Mouse (Mus musculus) stomach, embryonic 14.5 days (tissue): ENCODE data around the gene Sergef. TPM values are rescaled to one million over a fixed set of nuclear protein-coding genes. Genes with fewer than 3 reads are reported as not detected.
"Not testable (repeated sequence)": the region's sequence is repeated elsewhere in the genome, so short reads cannot be mapped to it uniquely, and the experiment has no call there.

ENCODE experiments used
- ATAC-seq: fragments of 200-750 bp; cut with Nextera tagmentation; 2 replicates; pipeline ENCODE4 v1.8.0; 2017; ENCODE audit warnings: low read depth, moderate TSS enrichment; ENCODE audit not compliant: insufficient number of reproducible peaks, insufficient read depth, low FRiP score
- H3K27ac ChIP-seq: fragments of 300-500 bp; sonication (generic); 2 replicates; pipeline ENCODE4 v1.5.1; 2014; ENCODE audit warnings: mild to moderate bottlenecking, low read length, moderate library complexity, mixed read lengths
- H3K27me3 ChIP-seq: fragments of 300-500 bp; sonication (generic); 2 replicates; pipeline ENCODE4 v1.6.1; 2014; ENCODE audit warnings: low read length, control low read depth, mixed read lengths; ENCODE audit not compliant: control insufficient read depth, insufficient read depth
- H3K36me3 ChIP-seq: fragments of 300-500 bp; sonication (generic); 2 replicates; pipeline ENCODE4 v1.6.1; 2014; ENCODE audit warnings: mild to moderate bottlenecking, control low read depth, low read length, moderate library complexity, mixed read lengths; ENCODE audit not compliant: control insufficient read depth, insufficient read depth
- H3K4me1 ChIP-seq: fragments of 300-500 bp; sonication (generic); 2 replicates; pipeline ENCODE4 v1.6.1; 2014; ENCODE audit warnings: low read length, control low read depth, mixed read lengths; ENCODE audit not compliant: control insufficient read depth, insufficient read depth
- H3K4me2 ChIP-seq: fragments of 300-500 bp; sonication (generic); replicated peaks from 2 replicates; pipeline ENCODE4 v1.6.1; 2014; ENCODE audit warnings: low read depth, low read length, control low read depth
- H3K4me3 ChIP-seq: fragments of 300-500 bp; sonication (generic); 2 replicates; pipeline ENCODE4 v1.5.1; 2014; ENCODE audit warnings: low read depth, low read length, control low read depth
- H3K9ac ChIP-seq: fragments of 300-500 bp; sonication (generic); replicated peaks from 2 replicates; pipeline ENCODE4 v1.6.1; 2014; ENCODE audit warnings: low read depth, mild to moderate bottlenecking, control low read depth, low read length, moderate library complexity, mixed read lengths
- H3K9me3 ChIP-seq: fragments of 300-500 bp; sonication (generic); 2 replicates; pipeline ENCODE4 v1.6.1; 2016; ENCODE audit warnings: low read depth, low read length, control low read depth; ENCODE audit not compliant: control insufficient read depth
- WGBS: fragments of 180-500 bp; shearing (Covaris S2); extraction: QIAGEN DNeasy Blood & Tissue Kit; methylation state at CpG from one replicate; pipeline ENCODE4 v1.1.7; 2014; 5-methylcytosine and 5-hydroxymethylcytosine counted together
- polyA plus RNA-seq: library from polyadenylated mRNA; unstranded; fragments of >200 nt; fragmentation: Nextera tagmentation; extraction: Ambion mirVana; gene quantifications from 2 replicates; pipeline ENCODE4 v1.2.1, GENCODE M21; 2014

Sergef gene
- polyA plus RNA-seq, 1 experiment from 2014 or later = 18.4 TPM

DNA sequence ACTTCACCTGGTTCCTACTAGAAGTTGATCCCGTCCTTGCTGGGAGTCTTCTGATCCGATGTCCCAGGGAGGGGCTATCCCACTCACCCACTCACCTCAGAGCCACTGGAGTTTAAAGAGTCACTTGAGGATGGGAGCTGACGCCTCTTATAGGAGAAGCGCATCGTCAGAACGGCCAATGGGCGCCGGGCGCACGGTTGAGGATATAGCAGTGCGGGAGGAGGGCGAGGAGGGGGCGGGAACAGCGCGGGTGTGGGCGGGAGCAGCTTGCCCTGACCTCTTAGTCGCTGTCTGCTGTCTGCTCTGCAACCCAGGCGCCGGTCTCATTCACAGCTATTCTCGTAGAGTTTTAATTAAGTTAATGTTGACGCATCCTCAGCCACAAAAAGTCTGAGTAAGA lies 27.6 kb upstream of the Sergef start:
- H3K27me3 ChIP-seq = no peaks in the 10 kb centered on the region
- H3K36me3 ChIP-seq = no peaks in the 10 kb centered on the region
- ATAC-seq = peak; percentile 46; the same call in 1 of the 2 replicates
- no peaks in the 10 kb centered on the region for H3K9me3 ChIP-seq
- WGBS = under 1% methylated on average over 21 of the region's 21 CpGs
- H3K4me2 ChIP-seq = peak overlapping the region; percentile 23; the same call in 1 of the 2 replicates
- 0 out of 2 replicates have a peak, but pooled peaks cover 4% of the 10 kb centered on the region for H3K4me1 ChIP-seq
- H3K4me3 ChIP-seq = no peak overlapping the region
- H3K9ac ChIP-seq = no peak overlapping the region
- H3K27ac ChIP-seq = no peak overlapping the region

DNA sequence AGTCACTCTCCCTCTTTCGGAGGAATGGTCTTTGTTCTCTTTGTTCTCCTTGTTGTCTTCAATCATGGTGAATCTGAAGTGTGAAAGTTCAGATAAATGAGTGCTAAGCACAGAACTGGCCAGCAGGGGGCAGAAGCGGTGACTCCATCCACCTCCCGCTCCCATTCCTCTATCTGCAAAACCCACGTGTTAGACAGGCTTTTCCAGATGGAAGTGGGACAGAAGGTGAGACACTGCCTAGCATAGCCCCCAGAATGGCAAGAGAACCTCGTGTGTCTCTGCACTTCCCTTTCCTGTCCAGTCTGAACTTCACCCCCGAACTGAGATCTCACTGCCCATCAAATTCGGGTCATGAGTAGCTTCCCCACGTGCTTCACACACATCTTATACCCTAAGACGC lies 25.6 kb upstream of the Sergef start:
- Histone ChIP-seq H3K9me3 (no peaks in the 10 kb centered on the region), H3K27ac (no peak overlapping the region), H3K4me3 (no peak overlapping the region), H3K9ac (no peak overlapping the region), H3K4me2 (no peak overlapping the region), H3K27me3 (no peaks in the 10 kb centered on the region), H3K36me3 (no peaks in the 10 kb centered on the region), H3K4me1 (0 out of 2 replicates have a peak, but pooled peaks cover 4% of the 10 kb centered on the region)
- 33% methylated on average over 9 of the region's 9 CpGs for WGBS
- ATAC-seq = no peak

DNA sequence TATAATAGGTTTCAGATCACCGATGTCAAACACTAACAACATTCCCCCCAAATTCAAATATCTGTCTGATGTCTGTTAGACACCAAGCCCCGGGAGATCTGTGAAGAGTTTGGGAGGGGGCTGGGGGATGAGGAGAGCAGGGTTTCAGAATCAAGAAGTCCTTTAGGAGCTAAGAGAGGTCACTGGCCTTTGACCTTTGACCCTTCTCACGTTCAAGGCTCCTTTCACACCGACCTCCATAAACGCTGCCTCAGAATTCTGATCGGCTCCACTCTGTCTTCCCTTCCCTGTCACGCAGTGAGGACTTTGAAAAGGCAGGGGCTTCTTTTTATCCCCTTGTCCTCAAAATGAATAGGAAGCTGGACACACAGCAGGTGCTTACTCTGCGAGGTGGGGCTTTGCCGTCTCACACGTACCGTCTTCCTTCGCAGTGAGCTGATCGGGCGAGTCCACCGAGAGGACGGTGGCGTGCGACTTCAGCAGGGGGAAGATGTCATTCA lies 22.0 kb upstream of the Sergef start:
- no peak for ATAC-seq

DNA sequence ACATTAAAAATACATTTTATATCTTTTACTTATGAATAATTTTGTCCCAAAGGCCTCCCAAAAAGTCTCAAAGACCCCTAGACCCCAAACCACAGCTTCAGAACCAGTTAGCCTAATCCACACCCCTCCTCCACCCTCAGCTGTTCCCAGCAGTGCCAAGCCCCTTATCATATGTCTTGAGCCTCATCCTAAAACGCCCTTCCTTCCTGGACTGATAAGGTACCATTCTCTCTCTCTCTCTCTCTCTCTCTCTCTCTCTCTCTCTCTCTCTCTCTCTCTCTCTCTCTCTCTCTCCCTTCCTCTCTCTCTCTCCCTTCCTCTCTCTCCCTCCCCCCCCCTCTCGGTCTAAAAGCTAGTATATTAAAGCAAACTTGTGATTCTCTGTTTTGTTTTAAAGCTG lies 12.7 kb upstream of the Sergef start:
- H3K9ac ChIP-seq = no peak overlapping the region
- no peak overlapping the region for H3K4me3 ChIP-seq
- H3K9me3 ChIP-seq = no peaks in the 10 kb centered on the region
- WGBS = 60% methylated on average over 2 of the region's 2 CpGs
- no peak overlapping the region for H3K4me2 ChIP-seq
- ATAC-seq = no peak
- no peaks in the 10 kb centered on the region for H3K27me3 ChIP-seq
- H3K4me1 ChIP-seq = no peaks in the 10 kb centered on the region
- H3K36me3 ChIP-seq = no peaks in the 10 kb centered on the region
- no peak overlapping the region for H3K27ac ChIP-seq

More for the DNA sequence above, 22.0 kb upstream of the Sergef start:
- Histone ChIP-seq H3K4me3 (no peak overlapping the region), H3K4me2 (no peak overlapping the region), H3K27ac (no peak overlapping the region), H3K9ac (no peak overlapping the region), H3K36me3 (no peaks in the 10 kb centered on the region), H3K27me3 (no peaks in the 10 kb centered on the region), H3K4me1 (no peaks in the 10 kb centered on the region), H3K9me3 (no peaks in the 10 kb centered on the region)
- 45% methylated on average over 18 of the region's 18 CpGs for WGBS

DNA sequence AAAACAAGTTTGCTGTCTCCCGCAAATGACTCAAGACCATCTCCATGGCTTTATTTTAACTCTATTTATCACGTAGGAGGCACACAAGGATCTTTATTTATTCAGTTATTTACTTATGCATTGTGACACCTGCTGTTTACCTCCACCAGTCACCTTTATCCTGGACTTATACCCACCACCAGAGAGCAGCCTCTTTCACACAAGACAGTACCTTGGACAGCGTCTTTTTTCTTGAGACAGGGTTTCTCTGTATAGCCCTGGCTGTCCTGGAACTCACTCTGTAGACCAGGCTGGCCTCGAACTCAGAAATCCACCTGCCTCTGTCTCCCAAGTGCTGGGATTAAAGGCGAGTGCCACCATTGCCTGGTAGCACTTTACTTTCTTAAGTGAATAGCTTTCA lies 10.6 kb upstream of the Sergef start:
- H3K27ac ChIP-seq, H3K27me3 ChIP-seq, H3K4me2 ChIP-seq, H3K4me3 ChIP-seq, ATAC-seq, H3K9ac ChIP-seq, H3K9me3 ChIP-seq, H3K4me1 ChIP-seq, H3K36me3 ChIP-seq: not testable (repeated sequence)
- WGBS = 47% methylated on average over 5 of the region's 5 CpGs

DNA sequence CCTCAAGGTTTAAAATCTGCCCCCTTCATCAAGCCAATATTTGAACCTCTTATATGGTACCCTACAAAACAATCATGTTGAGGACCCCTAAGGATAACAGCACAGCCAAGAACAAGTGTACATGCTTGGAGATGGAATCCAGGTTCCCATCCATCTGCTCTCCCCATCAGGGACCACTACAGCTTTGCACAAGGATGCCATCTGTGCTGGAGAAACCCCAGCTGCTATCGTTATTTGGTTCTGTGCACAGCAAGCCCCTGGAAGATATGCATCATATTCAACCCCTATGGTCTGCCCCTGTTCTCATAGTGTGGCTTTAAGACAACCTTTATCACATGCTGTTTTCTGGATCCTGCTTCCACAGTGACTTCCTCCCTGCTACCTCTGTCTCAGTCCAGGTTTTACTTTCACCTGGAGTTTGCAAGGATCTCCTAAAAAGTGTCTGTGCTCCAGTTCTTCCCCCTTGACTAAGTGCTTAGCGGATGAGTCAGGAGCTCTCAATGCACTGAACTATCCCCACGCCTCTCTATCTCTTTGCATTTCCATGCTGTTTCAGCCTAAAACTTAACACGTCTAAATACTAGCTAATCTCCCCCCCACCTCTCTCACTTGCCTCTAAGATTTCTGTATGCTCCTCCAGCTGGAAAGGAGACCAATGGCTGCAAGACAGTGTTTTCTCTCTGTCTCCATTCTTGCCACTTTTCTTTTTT lies 9.0 kb upstream of the Sergef start:
- ATAC-seq = no peak
- WGBS = 61% methylated on average over 4 of the region's 4 CpGs
- no peak overlapping the region for H3K9ac ChIP-seq
- H3K9me3 ChIP-seq = no peaks in the 10 kb centered on the region
- no peaks in the 10 kb centered on the region for H3K27me3 ChIP-seq
- no peak overlapping the region for H3K27ac ChIP-seq
- H3K4me3 ChIP-seq = no peak overlapping the region
- H3K4me2 ChIP-seq = no peak overlapping the region
- H3K36me3 ChIP-seq = no peaks in the 10 kb centered on the region
- H3K4me1 ChIP-seq = no peaks in the 10 kb centered on the region

DNA sequence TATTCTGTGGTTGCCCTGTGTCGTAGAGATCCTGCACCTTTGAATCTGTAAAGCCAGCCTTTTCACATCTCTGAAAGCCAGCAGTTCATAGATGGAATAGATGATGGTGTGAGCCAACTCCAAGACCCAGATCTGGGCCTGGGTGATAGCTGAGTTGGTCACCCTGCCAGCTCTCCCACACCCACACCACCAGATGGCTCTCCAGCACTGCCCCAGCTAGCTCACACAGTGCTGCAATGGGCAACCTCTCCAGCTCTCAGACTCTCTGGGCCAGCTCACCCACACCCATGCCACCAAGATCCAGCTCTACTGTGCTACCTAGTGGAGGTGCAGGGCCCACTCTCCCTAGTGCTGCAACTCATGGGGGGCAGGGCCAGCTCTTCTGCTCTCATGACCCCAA lies 3.6 kb upstream of the Sergef start:
- Histone ChIP-seq H3K9ac (no peak overlapping the region), H3K4me3 (no peak overlapping the region), H3K4me2 (no peak overlapping the region), H3K36me3 (no peaks in the 10 kb centered on the region), H3K9me3 (no peaks in the 10 kb centered on the region), H3K27ac (no peak overlapping the region), H3K4me1 (0 out of 2 replicates have a peak, but pooled peaks cover 4% of the 10 kb centered on the region), H3K27me3 (no peaks in the 10 kb centered on the region)
- WGBS = 90% methylated on average over 1 of the region's 1 CpGs
- no peak for ATAC-seq

DNA sequence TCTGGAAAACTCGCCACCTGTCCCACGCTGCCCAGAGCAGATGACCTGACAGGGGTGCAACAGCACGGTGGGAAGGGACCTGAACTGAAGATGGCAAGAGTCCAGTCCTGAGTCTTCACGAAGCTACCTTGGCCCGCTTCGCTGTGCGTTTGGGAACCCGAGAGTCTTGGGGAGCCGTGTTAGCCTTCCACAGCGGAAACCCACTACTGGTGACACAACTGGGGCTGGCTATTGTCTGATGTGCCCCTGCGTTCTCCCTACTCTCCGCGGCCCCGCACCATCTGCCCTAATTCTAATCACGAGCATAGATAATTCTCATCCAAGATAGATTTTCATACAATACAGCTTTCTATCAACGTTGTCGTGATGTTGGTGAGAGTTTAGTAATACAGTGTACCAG lies 455 bp upstream of the Sergef start:
- Histone ChIP-seq H3K4me2 (peak overlapping the region; percentile 91), H3K9me3 (no peaks in the 10 kb centered on the region), H3K27me3 (no peaks in the 10 kb centered on the region), H3K9ac (peak overlapping the region; percentile 10; the same call in 1 of the 2 replicates), H3K27ac (no peak overlapping the region), H3K4me1 (0 out of 2 replicates have a peak, but pooled peaks cover 4% of the 10 kb centered on the region), H3K4me3 (peak overlapping the region; percentile 64), H3K36me3 (no peaks in the 10 kb centered on the region)
- ATAC-seq = no peak; the same call in 1 of the 2 replicates
- WGBS = 16% methylated on average over 17 of the region's 17 CpGs
